Comparison of ENCODE assay signal across 22 mouse cellular contexts in the genomic region with DNA sequence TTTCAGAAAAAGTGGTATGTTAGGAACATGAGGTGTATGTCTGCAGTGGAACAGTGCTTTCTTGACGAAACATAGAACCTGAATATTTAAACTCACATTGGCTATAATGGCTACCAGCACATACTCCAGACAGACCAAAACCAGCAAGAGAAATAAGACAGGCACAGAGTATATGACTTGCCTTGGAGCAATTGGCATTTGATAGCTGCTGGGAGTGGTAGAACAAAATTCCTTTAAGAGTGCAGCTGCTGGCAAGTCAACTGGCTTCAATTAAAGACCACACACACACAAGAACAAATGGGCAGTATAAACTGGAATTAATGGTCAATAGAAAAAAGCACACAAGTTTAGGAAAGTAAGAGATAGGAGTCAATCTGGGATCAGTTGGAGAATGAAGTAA.
DNase-seq lines count a peak whose midpoint lies in the region; ATAC-seq and TF ChIP-seq lines count a peak whose summit lies in the region.
"Had no signal": no experiment of that assay in that cellular context is flagged by ENCODE, and none has a peak within 500 bp of the region (broad histone marks: within the 10 kb centered on the region; RNA-seq: fewer than 3 reads in every experiment).

No protein-coding gene starts in this region.

- H3K27ac ChIP-seq in embryonic facial prominence, embryonic 11.5 days (replicated peaks; ENCODE audit: low read depth, low read length), result no peak overlapping the region
- no peak overlapping the region for H3K27ac ChIP-seq in limb, embryonic 10.5 days
- H3K27ac ChIP-seq in thymus, adult 2 months (ENCODE audit: control insufficient read depth, insufficient read depth, low read length), result no peak overlapping the region
- H3K27ac ChIP-seq: embryonic facial prominence, embryonic 15.5 days; forebrain, embryonic 10.5 days; heart, embryonic 10.5 days; hindbrain, embryonic 12.5 days had no signal

- TF ChIP-seq POLR2A in thymus, adult 2 months (IDR thresholded peaks at IDR 0.05; ENCODE audit: control insufficient read depth, extremely low read depth, insufficient read depth, low read length, poor library complexity), result no peak

- no peak overlapping the region for H3K9ac ChIP-seq in embryonic facial prominence, embryonic 11.5 days (replicated peaks; ENCODE audit: low read length)
- H3K9ac ChIP-seq: embryonic facial prominence, embryonic 15.5 days; hindbrain, embryonic 12.5 days had no signal

- no peaks in the 10 kb centered on the region for H3K36me3 ChIP-seq in embryonic facial prominence, embryonic 11.5 days (replicated peaks; ENCODE audit: control insufficient read depth, insufficient read depth, low read depth, low read length)
- H3K36me3 ChIP-seq in limb, embryonic 10.5 days, result no peaks in the 10 kb centered on the region
- no peaks in the 10 kb centered on the region for H3K36me3 ChIP-seq in thymus, adult 2 months (ENCODE audit: control insufficient read depth, insufficient read depth, low read length)
- H3K36me3 ChIP-seq: embryonic facial prominence, embryonic 15.5 days; forebrain, embryonic 10.5 days; heart, embryonic 10.5 days; hindbrain, embryonic 12.5 days had no signal

- peak; percentile 29 for DNase-seq in embryo, embryonic 10.5 days (ENCODE audit: low spot score)
- peak; percentile 49 for DNase-seq in embryonic facial prominence, embryonic 11.5 days (ENCODE audit: low spot score)
- DNase-seq in limb, embryonic 10.5 days (ENCODE audit: low spot score), result peak; percentile 30
- no peak for DNase-seq in ovary, postnatal 36 days (ENCODE audit: low spot score)
- no peak for DNase-seq in thymus, adult 2 months
- DNase-seq in adrenal gland, postnatal 25 days, result no peak
- DNase-seq: adrenal gland, adult 2 months; adrenal gland, postnatal 36 days; cerebellum, adult 9-10 months; cerebellum, postnatal 25 days; gastrocnemius, postnatal 10 days; heart, adult 18-20 months; heart, postnatal 10 days; heart, postnatal 4 days had no signal

- no peak overlapping the region for H3K4me2 ChIP-seq in embryonic facial prominence, embryonic 11.5 days (ENCODE audit: low read depth, low read length)
- H3K4me2 ChIP-seq: embryonic facial prominence, embryonic 15.5 days; hindbrain, embryonic 12.5 days had no signal

- H3K27me3 ChIP-seq in embryonic facial prominence, embryonic 11.5 days (ENCODE audit: control insufficient read depth, insufficient read depth, low read length), result no peaks in the 10 kb centered on the region
- no peaks in the 10 kb centered on the region for H3K27me3 ChIP-seq in limb, embryonic 10.5 days (ENCODE audit: low read depth, poor library complexity, severe bottlenecking)
- H3K27me3 ChIP-seq in thymus, adult 2 months (ENCODE audit: control insufficient read depth, insufficient read depth, low read length), result no peaks in the 10 kb centered on the region
- H3K27me3 ChIP-seq: CH12.LX; embryonic facial prominence, embryonic 15.5 days; hindbrain, embryonic 12.5 days had no signal

- no peaks in the 10 kb centered on the region for H3K4me1 ChIP-seq in embryonic facial prominence, embryonic 11.5 days (ENCODE audit: control insufficient read depth, insufficient read depth, low read length)
- no peaks in the 10 kb centered on the region for H3K4me1 ChIP-seq in limb, embryonic 10.5 days
- no peaks in the 10 kb centered on the region for H3K4me1 ChIP-seq in thymus, adult 2 months (replicated peaks; ENCODE audit: control insufficient read depth, insufficient read depth, low read length)
- H3K4me1 ChIP-seq: embryonic facial prominence, embryonic 15.5 days; forebrain, embryonic 10.5 days; heart, embryonic 10.5 days; hindbrain, embryonic 12.5 days had no signal

- H3K4me3 ChIP-seq in embryonic facial prominence, embryonic 11.5 days (ENCODE audit: low read depth, low read length), result no peak overlapping the region
- H3K4me3 ChIP-seq in limb, embryonic 10.5 days, result no peak overlapping the region
- no peak overlapping the region for H3K4me3 ChIP-seq in thymus, adult 2 months (ENCODE audit: control insufficient read depth, insufficient read depth, low read length)
- H3K4me3 ChIP-seq: embryonic facial prominence, embryonic 15.5 days; erythroblast, embryonic 14.5 days; forebrain, embryonic 10.5 days; heart, embryonic 10.5 days; hindbrain, embryonic 12.5 days had no signal

- no peaks in the 10 kb centered on the region for H3K9me3 ChIP-seq in embryonic facial prominence, embryonic 11.5 days (replicated peaks; ENCODE audit: control insufficient read depth, low read length)
- H3K9me3 ChIP-seq in limb, embryonic 10.5 days (replicated peaks), result no peaks in the 10 kb centered on the region
- H3K9me3 ChIP-seq: embryonic facial prominence, embryonic 15.5 days; forebrain, embryonic 10.5 days; heart, embryonic 10.5 days; hindbrain, embryonic 12.5 days had no signal

- no peak for TF ChIP-seq CTCF in thymus, adult 2 months (IDR thresholded peaks at IDR 0.05; ENCODE audit: borderline replicate concordance, control insufficient read depth, extremely low read depth, insufficient read depth, low read length, poor library complexity)

- WGBS in embryonic facial prominence, embryonic 11.5 days, result 52% methylated on average over 1 of the region's 1 CpGs
- 75% methylated on average over 1 of the region's 1 CpGs for WGBS in limb, embryonic 10.5 days
- 92% methylated on average over 1 of the region's 1 CpGs for WGBS in thymus, adult 2 months

- ATAC-seq in embryonic facial prominence, embryonic 11.5 days (replicated peaks; ENCODE audit: insufficient number of reproducible peaks, low FRiP score, low TSS enrichment, low read depth), result 0 out of 2 replicates have a peak, but pooled peaks have one; percentile 39
- ATAC-seq: forebrain, embryonic 14.5 days; hindbrain, embryonic 16.5 days had no signal

Comparison
In these comparisons a context has a peak if more than half of its experiments do, and no peak if none do; other contexts are left out.
1. DNase-seq: peak in embryo, embryonic 10.5 days (single experiment), embryonic facial prominence, embryonic 11.5 days (single experiment) and limb, embryonic 10.5 days (single experiment); none in ovary, postnatal 36 days (single experiment), thymus, adult 2 months (single experiment) and adrenal gland, postnatal 25 days (single experiment).